Mouse (Mus musculus): Measurements from ENCODE around the gene Odf2l. TPM values are rescaled to one million over a fixed set of nuclear protein-coding genes. Genes with fewer than 3 reads are reported as not detected.

Gene Odf2l
- total RNA-seq, 4 experiments from 2014 or later, result 5.7 to 14.7 (median 12.6) TPM

Other genes with a start within 250 kb of the Odf2l start
- gene Clca4b, start 186.1 kb upstream of the Odf2l start, total RNA-seq (2022), result not detected
- gene Clca4a, start 143.5 kb upstream of the Odf2l start, total RNA-seq (2022), result not detected
- gene Clca1, start 85.8 kb upstream of the Odf2l start, total RNA-seq (2022), result not detected
- gene Clca2, start 19.1 kb upstream of the Odf2l start, total RNA-seq (2022), result under 1 TPM in 2 of 4 experiments, not detected in 2; 0.05 to 0.22 TPM
- gene Col24a1, start 173.9 kb downstream of the Odf2l start, total RNA-seq (2022), result under 1 TPM in 2 of 4 experiments, not detected in 2; 0.06 to 0.16 TPM

Measured in heart, adult 8-10 months (tissue).